Mouse (Mus musculus): Measurements from ENCODE around the gene Gm49416.

Gene Gm49416

GRCm38 (mm10) chr19:8920073-8920736, 31.5 kb downstream of the Gm49416 start, which contains the start of gene B3gat3:
B3gat3 (plus strand) TSS chr19:8920374.
- in situ Hi-C loops (cut with MboI) = no loop called here

GRCm38 (mm10) chr19:8920836-8921291, 32.1 kb downstream of the Gm49416 start:
- in situ Hi-C loops (cut with MboI) = no loop called here

DNA sequence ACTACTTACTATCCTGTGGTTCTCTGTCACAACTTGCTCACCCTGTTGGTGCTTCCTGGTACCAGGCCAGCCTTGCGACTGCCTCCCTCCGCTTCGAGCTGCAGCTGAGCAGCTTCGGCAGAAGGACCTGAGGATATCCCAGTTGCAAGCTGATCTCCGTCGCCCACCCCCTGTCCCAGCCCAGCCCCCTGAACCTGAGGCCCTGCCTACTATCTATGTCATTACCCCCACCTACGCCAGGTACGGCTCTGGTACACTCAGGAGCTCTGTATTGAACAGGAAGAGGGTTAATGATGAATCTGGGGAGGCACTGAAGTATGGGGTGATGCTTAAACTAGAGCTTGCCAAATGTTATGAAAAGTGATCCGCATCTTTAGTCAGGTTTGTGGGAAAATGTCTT, 33.0 kb downstream of the Gm49416 start:
- in situ Hi-C loops (cut with MboI) = no loop called here

DNA sequence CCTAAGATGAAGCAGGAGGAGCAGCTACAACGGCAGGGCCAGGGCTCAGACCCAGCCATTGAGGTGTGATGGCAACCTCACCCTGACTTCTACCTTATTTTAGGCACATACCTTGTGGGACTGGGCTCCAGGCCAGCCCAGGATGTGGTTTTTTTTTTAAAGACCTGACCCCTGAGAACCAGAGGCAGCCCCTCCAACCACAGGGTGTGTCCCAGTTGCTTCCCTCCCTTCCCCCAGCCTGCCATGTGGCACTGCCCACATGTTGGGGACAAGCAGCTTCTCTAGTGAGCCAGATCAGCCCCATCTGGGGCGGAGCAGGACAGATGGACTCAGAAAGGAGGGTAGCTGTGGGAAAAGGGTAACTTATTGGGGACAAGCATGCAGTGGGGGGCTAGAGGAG, 38.0 kb downstream of the Gm49416 start:
- in situ Hi-C loops (cut with MboI) = no loop called here

DNA sequence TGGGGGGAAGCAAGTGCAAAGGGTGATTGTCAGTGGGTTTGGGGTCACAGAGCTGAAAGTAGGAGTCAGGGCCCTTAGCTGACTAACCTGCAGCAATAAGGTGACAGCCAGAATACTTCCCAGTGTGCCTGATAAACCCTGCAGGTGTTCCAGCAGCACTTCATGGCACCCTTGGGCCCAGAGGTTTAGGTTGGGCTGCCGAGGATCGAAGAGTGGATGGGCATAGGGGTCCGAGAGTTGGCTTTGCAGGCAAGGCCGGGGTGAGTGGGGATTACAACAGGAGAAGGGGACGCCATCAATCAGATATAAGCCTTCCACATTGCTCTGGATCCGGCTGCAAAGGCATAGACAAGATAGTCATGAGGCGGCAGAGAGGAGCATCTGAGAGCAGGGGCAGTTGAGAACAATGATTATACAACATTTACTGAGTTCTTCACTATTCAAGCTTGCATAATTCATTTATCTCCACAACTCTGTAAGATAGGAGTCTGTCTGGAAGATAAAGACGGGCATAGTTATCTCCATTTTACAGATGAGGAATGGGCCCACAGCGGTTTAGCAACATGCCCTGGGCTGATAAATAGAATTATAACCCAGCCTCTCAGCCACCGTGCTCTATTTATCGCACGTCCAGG, 39.3 kb downstream of the Gm49416 start:
- in situ Hi-C loops (cut with MboI) = no loop called here

- in situ Hi-C loops (cut with MboI) = no loop called here
Observed at GRCm38 (mm10) chr19:8928689-8929223, 40.0 kb downstream of the Gm49416 start.

DNA sequence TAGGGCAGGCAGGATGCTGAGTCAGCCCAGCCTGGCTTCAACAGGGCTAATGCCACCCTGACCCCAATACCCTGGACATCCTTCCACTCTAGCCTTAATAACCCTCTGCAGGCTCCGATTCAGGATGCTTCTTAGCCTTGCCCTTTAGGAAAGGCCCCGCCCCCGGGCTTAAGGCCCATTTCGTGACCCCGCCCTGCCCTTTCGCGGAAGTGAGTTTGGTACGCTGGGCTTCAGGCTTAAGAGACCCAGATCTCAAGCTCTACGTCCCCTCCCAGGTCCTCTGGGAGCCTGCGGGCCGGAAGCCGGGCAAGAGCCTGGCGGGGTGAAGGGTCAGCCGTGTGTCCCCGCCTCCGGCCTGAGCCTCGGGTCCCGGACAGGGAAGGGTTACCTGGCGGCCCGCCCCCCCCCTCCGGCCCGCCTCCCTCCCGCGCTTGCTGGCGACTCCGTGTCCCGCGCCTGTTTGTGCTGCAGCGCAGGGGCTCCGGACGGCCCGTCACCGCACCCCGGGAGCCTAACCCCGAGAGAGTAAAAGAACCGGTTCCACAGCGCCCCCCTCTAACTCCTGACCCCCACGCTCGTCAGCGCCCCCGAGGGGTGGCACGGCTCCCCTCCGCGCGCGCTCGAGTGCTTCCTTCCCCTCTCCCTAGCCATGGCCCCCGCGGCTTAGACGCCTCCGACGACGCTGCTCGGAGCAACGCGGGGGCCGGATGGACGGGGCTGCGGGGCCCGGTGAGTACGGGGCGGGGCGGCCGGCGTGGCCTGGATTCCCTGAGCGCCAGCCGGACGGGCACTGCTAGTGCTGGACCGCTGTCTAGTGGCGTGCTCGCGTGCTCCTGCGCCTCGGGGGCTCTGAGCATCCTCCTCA, 40.7 kb downstream of the Gm49416 start, which contains the start of the genes Rom1 and Eml3:
TSS of gene Rom1 (minus strand) at position 133 of the 865 bp plus-strand sequence.
TSS of gene Eml3 (plus strand) at position 329 of the 865 bp plus-strand sequence.
- in situ Hi-C loops (cut with MboI) = no loop called here

GRCm38 (mm10) chr19:8930117-8930516, 41.4 kb downstream of the Gm49416 start:
- in situ Hi-C loops (cut with MboI) = no loop called here

- in situ Hi-C loops (cut with MboI) = no loop called here
Observed at GRCm38 (mm10) chr19:8930771-8931170, 42.0 kb downstream of the Gm49416 start.

GRCm38 (mm10) chr19:8936736-8937135, 48.0 kb downstream of the Gm49416 start:
- in situ Hi-C loops (cut with MboI) = no loop called here

- in situ Hi-C loops (cut with MboI) = no loop called here
Observed at GRCm38 (mm10) chr19:8940526-8941133, 51.9 kb downstream of the Gm49416 start.

DNA sequence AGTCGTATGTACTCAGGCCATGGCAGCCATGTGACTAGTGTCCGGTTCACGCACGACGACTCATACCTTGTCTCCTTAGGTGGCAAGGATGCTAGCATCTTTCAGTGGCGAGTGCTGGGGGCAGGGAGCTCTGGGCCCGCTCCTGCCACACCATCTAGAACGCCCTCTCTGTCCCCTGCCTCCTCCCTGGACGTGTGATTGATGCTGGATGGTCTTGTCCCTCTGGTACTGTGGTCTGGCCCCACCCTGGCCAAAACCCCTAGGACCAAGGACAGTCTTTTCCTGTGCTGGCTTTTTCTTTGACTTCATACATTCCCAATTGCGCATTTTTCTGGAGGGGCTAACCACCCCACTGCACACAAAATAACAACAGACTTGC, 52.4 kb downstream of the Gm49416 start:
- in situ Hi-C loops (cut with MboI) = no loop called here

GRCm38 (mm10) chr19:8941515-8942217, 52.9 kb downstream of the Gm49416 start, which contains the start of gene Mta2:
Mta2 (plus strand) TSS chr19:8941875.
- in situ Hi-C loops (cut with MboI) = no loop called here

DNA sequence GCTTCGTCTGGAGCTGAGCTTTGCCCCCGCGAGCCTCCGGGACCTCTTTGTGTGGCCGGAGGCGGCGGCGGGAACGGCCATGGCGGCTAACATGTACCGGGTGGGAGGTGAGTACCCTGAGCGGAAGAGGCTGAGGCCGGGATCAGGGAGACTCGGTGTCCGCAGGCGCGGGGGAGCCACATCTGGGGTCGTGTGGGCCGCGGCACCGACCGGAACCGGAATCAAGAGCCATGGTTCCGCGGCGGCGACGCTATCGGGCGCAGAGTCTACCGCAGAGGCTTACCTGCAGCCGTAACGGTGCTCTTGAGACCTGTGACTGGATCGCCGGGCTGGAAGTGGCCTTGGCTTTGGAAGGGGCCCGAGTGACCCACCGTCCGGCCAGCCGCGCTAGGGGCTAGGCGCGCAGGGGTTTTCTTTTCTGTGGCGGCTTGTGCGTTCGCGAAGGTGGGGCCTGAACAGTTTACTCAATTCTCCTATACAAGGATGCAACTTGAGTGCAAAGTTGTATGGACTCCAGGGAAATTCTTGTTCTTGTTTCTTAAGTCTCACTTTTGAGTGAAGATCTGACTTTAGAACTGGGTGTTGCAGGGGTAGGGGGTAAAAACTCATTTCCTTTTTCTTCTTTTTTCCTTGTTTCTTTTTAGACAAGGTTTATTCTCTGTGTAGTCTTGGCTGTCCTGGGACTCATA, 53.7 kb downstream of the Gm49416 start:
- in situ Hi-C loops (cut with MboI) = no loop called here

DNA sequence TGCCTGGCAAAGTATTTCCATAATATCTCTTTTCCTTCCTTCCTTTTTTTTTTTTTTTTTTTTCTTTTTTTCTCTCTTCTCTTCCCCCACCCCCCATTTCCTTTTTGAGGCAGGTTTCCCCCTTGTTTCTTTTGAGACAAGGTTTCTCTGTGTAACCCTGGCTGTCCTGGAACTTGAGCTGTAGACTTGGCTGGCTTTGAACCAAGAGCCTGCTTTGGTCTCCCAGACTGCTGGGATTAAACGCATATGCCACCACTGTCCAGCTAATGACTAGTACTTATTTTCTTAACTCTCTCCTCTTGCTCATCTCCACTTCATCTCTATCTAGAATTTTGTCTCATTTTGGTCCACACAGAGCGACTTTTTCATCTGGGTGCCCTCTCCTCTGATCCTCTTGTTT, 54.3 kb downstream of the Gm49416 start:
- in situ Hi-C loops (cut with MboI) = no loop called here

DNA sequence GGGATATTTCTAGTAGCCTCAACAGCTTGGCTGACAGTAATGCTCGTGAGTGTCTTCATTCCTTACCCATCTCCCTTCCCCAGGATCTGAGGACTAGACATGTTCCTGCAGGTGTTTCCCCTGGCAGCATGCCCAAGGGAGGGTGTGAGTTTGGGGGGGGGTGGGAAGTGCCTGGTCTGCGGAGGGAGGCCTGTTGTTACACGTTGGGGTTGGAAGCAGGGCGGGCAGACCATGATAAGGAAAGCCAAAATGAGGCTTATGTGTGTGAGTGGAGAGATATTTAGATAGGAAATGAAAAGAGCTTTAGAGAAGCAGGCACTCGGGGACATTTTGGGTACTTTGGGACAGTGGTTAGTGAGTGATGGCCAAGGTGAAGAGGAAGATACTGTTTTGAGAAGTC, 55.3 kb downstream of the Gm49416 start:
- in situ Hi-C loops (cut with MboI) = no loop called here

DNA sequence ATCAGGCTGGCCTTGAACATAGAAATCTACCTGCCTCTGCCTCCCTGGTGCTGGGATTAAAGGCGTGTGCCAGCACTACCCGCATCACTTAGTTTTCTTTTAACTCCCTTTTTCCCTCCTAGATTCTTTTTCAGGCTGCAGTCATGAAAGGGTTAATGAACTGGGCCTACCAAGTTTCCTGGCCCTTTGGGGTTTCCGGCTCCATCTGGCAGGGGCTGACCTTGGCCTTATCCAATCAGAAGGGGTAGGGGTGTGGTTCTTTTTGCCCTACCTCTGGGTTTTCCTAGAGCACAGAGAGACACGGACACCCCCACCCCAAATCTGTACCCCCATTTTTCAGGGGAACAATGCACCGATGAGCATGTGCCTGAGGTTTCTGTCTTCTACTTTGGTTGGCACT, 56.0 kb downstream of the Gm49416 start:
- in situ Hi-C loops (cut with MboI) = no loop called here
